Mouse (Mus musculus): ENCODE measurements around the gene Olfr866.
A peak's percentile ranks its signal among the peaks of the same experiment; 100 is the strongest.

Olfr866 gene

GRCm38 (mm10) chr9:20027935-20028334 is at the start of gene Olfr866:
TSS of gene Olfr866 (minus strand) at chr9:20028035.
- DNase-seq, result no peak

DNA sequence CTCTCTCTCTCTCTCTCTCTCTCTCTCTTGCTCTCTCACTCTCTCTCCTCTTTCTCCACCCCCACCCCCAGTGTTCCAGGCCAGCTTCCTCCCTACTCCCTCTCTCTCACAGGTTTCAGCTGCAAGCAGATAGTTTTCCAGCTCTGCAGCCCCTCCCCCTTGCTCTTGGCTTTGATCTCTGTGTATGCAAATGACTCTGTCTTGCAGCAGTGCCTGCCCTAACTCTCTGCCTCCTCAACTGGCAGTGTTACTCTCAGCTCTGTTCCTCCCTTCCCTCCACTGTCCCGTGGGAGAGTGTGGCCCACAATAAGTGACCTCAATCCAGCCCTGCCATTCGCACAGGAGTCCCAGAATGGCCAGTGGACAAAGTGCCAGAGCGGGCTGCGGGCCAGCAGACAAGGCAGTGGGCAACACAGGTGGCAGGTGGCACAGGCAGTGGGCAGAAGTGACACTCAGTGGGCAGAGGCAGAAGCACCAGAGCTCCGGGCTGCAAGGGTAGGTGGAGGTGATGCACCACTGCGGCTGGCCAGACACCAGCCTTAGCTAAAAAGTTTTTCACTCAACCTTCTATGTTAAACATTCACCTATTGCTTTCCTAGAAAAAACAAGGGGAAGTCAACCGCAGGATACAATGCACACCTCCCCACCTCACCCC is 45.8 kb upstream of the Olfr866 start:
- DNase-seq, result peak; percentile 15 to 27

DNA sequence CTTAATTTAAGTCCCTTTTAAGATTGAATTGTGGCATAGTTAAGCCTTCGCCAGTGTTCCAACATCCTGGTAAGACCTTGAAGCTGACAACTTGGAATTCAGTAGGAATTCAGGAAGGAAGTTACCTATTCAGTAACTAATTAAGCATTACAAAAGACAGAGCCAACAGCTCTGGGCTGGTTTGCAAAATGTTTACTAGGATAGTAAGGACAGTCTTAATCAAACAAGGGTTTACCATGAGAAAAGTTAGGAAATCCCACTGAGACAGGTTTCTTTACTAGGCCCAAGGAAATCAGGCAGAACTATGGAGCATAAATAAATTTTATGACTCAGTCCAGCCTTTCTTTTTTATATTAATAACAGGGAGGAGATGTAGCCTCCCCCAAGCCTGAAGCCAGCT is 43.5 kb upstream of the Olfr866 start:
- DNase-seq, result no peak

GRCm38 (mm10) chr9:20070236-20070635 is 42.4 kb upstream of the Olfr866 start:
- DNase-seq, result no peak

DNA sequence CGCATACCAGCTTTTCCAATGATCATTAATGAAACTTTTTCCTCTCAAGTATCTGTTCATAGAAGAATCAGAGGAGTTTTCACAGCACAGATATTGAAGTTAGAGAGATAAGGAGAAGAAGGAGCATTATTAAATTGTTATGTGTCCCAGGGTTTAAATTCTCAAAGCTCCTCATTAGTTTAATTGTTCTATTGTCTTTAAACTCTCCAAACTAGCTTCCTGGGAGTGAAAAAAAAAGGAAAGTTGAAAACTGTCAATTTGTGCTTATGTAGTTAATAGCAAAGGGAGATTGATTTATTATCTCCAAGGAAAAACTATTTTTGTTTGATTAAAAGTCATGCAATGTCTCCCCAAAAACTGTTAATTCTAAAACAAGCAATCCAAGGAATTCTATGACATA is 29.6 kb upstream of the Olfr866 start, which contains the start of gene Olfr867:
Gene Olfr867, minus strand, starts transcription at position 101 of the 400 bp plus-strand sequence.
- DNase-seq, result no peak

DNA sequence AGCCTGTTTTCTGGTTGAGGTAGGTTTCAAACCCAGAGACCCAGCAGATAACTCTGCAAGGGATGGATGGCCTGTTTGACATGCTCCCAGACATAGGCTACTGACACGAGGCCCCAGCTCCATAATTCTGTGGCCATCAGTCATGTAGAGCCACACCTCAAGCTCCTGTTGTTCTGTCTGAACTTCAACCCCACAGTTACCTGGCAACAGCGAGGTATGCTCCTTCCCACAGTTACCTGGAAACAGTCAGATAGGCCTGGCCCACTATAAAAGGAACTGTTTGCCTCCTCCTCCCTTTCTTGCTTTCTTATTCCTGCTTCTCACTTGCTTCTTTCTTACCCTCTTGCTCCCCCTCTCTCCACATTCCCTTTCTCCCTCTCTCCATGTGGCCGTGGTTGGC is 20.1 kb upstream of the Olfr866 start:
- DNase-seq, result no peak

All from kidney, postnatal 36 days (tissue).